Mouse (Mus musculus) adrenal gland, postnatal 25 days (tissue): Measurements from ENCODE around the gene Tal1. TPM values are rescaled to one million over a fixed set of nuclear protein-coding genes. Genes with fewer than 3 reads are reported as not detected.

ENCODE experiments used
- DNase-seq: peaks from one replicate; pipeline ENCODE4 v3.0.0; 2021; ENCODE audit warnings: mixed read lengths
- total RNA-seq: library from RNA; stranded (reverse); gene quantifications from 2 replicates; pipeline ENCODE4 v1.2.3, GENCODE M21; 2021

Tal1 gene
- total RNA-seq, 1 experiment from 2014 or later: 3.5 TPM

DNA sequence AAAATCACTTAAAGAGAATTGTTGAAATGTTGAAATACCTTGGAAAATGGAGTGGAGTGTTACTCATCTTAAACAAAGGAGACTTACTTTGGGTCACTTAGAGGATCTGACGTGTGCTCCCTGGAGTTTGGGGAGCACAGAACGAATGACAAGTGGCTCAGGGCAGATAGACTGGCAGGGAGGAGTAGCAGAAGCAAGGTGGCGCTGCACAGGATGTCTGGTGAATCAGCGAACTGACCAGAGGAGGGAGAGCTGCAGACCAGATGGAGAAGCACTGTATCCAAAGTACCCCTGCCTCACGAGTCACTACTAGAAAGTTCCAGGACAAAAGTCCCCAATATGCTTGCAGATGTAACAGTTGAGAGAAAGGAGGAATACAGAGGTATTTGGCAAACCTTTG, 57.0 kb downstream of the Tal1 start:
- DNase-seq: no peak

DNA sequence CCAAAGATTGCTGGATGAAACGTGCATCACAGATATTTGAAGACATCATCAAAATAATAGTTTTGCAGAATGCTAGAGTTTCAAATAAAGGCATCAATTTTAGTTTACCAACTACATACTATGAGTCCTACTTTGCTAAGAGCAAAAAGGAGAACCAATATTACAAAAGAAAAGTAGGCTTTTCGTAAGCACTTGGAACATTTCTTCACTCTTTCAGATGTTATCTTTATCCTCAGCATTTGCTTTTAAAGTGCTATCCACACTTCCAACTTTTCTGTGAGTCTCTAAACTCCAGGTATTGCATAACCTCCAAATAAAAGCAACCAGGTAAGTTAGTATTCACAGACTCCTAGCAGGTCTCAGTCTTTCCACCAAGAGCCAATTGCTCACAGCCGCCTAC, 63.4 kb downstream of the Tal1 start:
- no peak for DNase-seq

GRCm38 (mm10) chr4:115121162-115121561, 64.9 kb downstream of the Tal1 start:
- DNase-seq: no peak

Other genes starting within 250 kb of the Tal1 start
- not detected in 2 replicates for gene Gm12830, start 234.7 kb upstream of the Tal1 start, total RNA-seq
- 1.1 and 1.6 TPM in 2 replicates for gene Foxd2, start 147.6 kb upstream of the Tal1 start, total RNA-seq
- not detected in 2 replicates for gene Foxe3, start 130.4 kb upstream of the Tal1 start, total RNA-seq
- gene Cmpk1, start 69.2 kb upstream of the Tal1 start, total RNA-seq: 102 and 104 TPM in 2 replicates
- gene Stil, start 56.3 kb upstream of the Tal1 start, total RNA-seq: 0.94 and 1.2 TPM in 2 replicates
- 0.58 TPM in 1 of 2 replicates, not detected in the other for gene Pdzk1ip1, start 32.3 kb downstream of the Tal1 start, total RNA-seq
- gene Cyp4x1, start 77.9 kb downstream of the Tal1 start, total RNA-seq: not detected in 2 replicates
- not detected in 2 replicates for gene Cyp4a29, start 185.7 kb downstream of the Tal1 start, total RNA-seq
- not detected in 2 replicates for gene Cyp4a12a, start 242.6 kb downstream of the Tal1 start, total RNA-seq